Mouse (Mus musculus): Measurements from ENCODE around the gene Vsx1. TPM values are rescaled to one million over a fixed set of nuclear protein-coding genes. Genes with fewer than 3 reads are reported as not detected.

Gene Vsx1
- polyA plus RNA-seq, 1 experiment from 2014 or later = 1.9 TPM

- 80% methylated on average over 5 of the region's 5 CpGs for WGBS
- H3K27me3 ChIP-seq (ENCODE audit: control insufficient read depth, insufficient read depth, low read length) = no peaks in the 10 kb centered on the region; the same call in 1 of the 2 replicates
- H3K36me3 ChIP-seq (ENCODE audit: control insufficient read depth, insufficient read depth, low read length) = no peaks in the 10 kb centered on the region
- no peak overlapping the region for H3K27ac ChIP-seq (ENCODE audit: low read depth, low read length)
- ATAC-seq (ENCODE audit: low FRiP score) (no peak), DNase-seq (ENCODE audit: low spot score) (no peak)
- no peaks in the 10 kb centered on the region for H3K4me1 ChIP-seq (replicated peaks; ENCODE audit: control insufficient read depth, insufficient read depth, low read length)
- H3K9ac ChIP-seq (ENCODE audit: low read depth, low read length) = no peak overlapping the region
- no peak overlapping the region for H3K4me2 ChIP-seq (replicated peaks; ENCODE audit: low read depth, low read length)
- H3K4me3 ChIP-seq (ENCODE audit: low read depth, low read length) = no peak overlapping the region
- H3K9me3 ChIP-seq (ENCODE audit: control insufficient read depth, low read length) = no peaks in the 10 kb centered on the region
Measured at GRCm38 (mm10) chr2:150664152-150664920, 24.8 kb downstream of the Vsx1 start.

DNA sequence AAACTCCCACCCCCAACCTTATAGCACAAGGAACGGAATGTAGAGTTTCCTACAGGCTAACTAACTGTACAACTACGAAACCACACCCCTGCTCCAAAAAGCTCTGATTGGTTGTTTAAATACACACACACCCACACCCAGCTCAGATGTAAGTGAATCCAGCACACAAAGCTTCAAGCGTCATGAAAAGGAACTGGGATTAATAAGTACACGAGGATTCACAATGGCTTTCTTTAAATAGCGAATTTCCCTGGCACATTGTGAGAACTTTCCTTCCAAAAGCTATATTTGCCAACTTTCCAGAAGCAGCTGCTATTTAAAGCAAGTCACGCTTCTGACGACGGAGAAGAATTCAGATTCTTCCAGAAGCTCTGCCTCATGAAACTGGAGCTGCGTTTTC lies 25.9 kb downstream of the Vsx1 start:
- 85% methylated on average over 9 of the region's 9 CpGs for WGBS
- DNase-seq (ENCODE audit: low spot score) (no peak), ATAC-seq (ENCODE audit: low FRiP score) (no peak)

GRCm38 (mm10) chr2:150662007-150662406 lies 27.2 kb downstream of the Vsx1 start:
- 80% methylated on average over 2 of the region's 2 CpGs for WGBS
- no peaks in the 10 kb centered on the region for H3K27me3 ChIP-seq (ENCODE audit: control insufficient read depth, insufficient read depth, low read length)

More for the DNA sequence above, 25.9 kb downstream of the Vsx1 start:
- Histone ChIP-seq H3K36me3 (ENCODE audit: control insufficient read depth, insufficient read depth, low read length) (peaks cover 2% of the 10 kb centered on the region; the same call in 1 of the 2 replicates), H3K4me2 (replicated peaks; ENCODE audit: low read depth, low read length) (no peak overlapping the region), H3K9me3 (ENCODE audit: control insufficient read depth, low read length) (no peaks in the 10 kb centered on the region), H3K27me3 (ENCODE audit: control insufficient read depth, insufficient read depth, low read length) (no peaks in the 10 kb centered on the region), H3K27ac (ENCODE audit: low read depth, low read length) (no peak overlapping the region), H3K4me1 (replicated peaks; ENCODE audit: control insufficient read depth, insufficient read depth, low read length) (no peaks in the 10 kb centered on the region), H3K9ac (ENCODE audit: low read depth, low read length) (no peak overlapping the region), H3K4me3 (ENCODE audit: low read depth, low read length) (no peak overlapping the region)

DNA sequence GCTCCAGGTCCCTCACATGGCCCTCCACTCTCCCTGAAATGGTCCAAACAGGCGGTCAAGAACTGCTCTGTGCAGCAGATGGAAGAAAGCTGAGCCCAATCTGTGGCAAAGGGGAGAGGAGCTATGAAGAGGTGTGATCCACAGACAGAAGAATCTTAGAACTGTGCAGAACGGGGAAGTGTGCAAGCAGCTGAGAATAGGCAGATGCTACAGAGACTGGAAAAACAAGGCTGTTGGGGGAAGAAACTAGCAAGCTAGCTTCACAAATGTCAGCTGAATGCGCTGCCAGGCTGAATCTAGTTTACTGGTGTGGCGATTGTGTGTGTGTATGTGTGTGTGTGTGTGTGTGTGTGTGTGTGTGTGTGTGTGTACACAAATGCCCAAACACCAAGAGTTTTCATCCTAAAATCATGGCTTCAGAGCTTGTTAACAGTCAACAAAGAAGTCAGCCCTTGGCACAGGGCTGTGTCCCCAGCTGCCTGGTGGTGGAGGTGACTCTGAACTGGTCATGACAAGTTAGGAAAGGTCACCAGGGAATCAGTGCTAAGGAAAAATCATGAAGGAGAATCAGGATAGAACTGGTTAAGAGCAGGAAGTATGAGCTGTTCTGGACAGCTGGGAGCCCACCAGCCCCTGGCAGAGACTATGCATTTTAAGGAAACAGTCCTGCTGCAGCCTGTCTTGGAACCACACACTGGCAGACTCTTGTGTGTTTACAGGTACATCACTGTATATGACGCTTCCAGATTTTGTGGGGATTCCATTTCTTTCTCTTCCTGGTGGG lies 28.3 kb downstream of the Vsx1 start:
- H3K9me3 ChIP-seq (ENCODE audit: control insufficient read depth, low read length) = no peaks in the 10 kb centered on the region
- H3K4me2 ChIP-seq (replicated peaks; ENCODE audit: low read depth, low read length) = no peak overlapping the region
- no peaks in the 10 kb centered on the region for H3K27me3 ChIP-seq (ENCODE audit: control insufficient read depth, insufficient read depth, low read length)

More at GRCm38 (mm10) chr2:150662007-150662406, 27.2 kb downstream of the Vsx1 start:
- no peaks in the 10 kb centered on the region for H3K9me3 ChIP-seq (ENCODE audit: control insufficient read depth, low read length)
- no peaks in the 10 kb centered on the region for H3K4me1 ChIP-seq (replicated peaks; ENCODE audit: control insufficient read depth, insufficient read depth, low read length)
- H3K36me3 ChIP-seq (ENCODE audit: control insufficient read depth, insufficient read depth, low read length) = peaks cover 3% of the 10 kb centered on the region; the same call in 1 of the 2 replicates
- no peak overlapping the region for H3K4me3 ChIP-seq (ENCODE audit: low read depth, low read length)
- H3K27ac ChIP-seq (ENCODE audit: low read depth, low read length) = no peak overlapping the region
- DNase-seq (ENCODE audit: low spot score) (no peak), ATAC-seq (ENCODE audit: low FRiP score) (no peak)
- no peak overlapping the region for H3K4me2 ChIP-seq (replicated peaks; ENCODE audit: low read depth, low read length)
- H3K9ac ChIP-seq (ENCODE audit: low read depth, low read length) = no peak overlapping the region

DNA sequence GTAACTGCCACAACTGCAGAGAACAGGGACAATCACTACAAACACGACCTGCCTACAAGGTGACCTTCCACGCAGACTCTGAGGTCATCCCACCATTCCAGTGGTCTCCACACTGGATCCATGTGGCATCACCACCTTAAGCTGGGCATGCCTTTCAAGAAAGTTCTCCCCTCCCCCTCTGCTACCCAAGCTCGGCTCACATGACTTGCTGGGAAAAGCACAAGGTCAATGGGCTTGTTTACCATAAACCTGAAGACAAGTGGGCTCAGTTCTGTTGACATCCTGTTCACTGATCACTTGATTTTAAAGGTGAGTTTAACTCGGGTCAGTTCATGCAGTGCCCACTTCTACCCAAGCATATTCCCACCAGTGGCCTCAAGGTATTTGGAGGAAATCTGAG lies 29.1 kb downstream of the Vsx1 start:
- peaks cover 3% of the 10 kb centered on the region; the same call in 1 of the 2 replicates for H3K36me3 ChIP-seq (ENCODE audit: control insufficient read depth, insufficient read depth, low read length)
- DNase-seq (ENCODE audit: low spot score) (no peak), ATAC-seq (ENCODE audit: low FRiP score) (no peak)
- H3K27ac ChIP-seq (ENCODE audit: low read depth, low read length) = no peak overlapping the region
- H3K4me1 ChIP-seq (replicated peaks; ENCODE audit: control insufficient read depth, insufficient read depth, low read length) = no peaks in the 10 kb centered on the region
- no peak overlapping the region for H3K9ac ChIP-seq (ENCODE audit: low read depth, low read length)
- H3K9me3 ChIP-seq (ENCODE audit: control insufficient read depth, low read length) = no peaks in the 10 kb centered on the region
- 70% methylated on average over 4 of the region's 4 CpGs for whole genome bisulfite sequencing
- no peak overlapping the region for H3K4me2 ChIP-seq (replicated peaks; ENCODE audit: low read depth, low read length)
- no peak overlapping the region for H3K4me3 ChIP-seq (ENCODE audit: low read depth, low read length)
- H3K27me3 ChIP-seq (ENCODE audit: control insufficient read depth, insufficient read depth, low read length) = no peaks in the 10 kb centered on the region

More for the DNA sequence above, 28.3 kb downstream of the Vsx1 start:
- no peak overlapping the region for H3K27ac ChIP-seq (ENCODE audit: low read depth, low read length)
- H3K36me3 ChIP-seq (ENCODE audit: control insufficient read depth, insufficient read depth, low read length) = peaks cover 3% of the 10 kb centered on the region; the same call in 1 of the 2 replicates
- DNase-seq (ENCODE audit: low spot score) (no peak), ATAC-seq (ENCODE audit: low FRiP score) (no peak)
- H3K4me3 ChIP-seq (ENCODE audit: low read depth, low read length) = no peak overlapping the region
- H3K4me1 ChIP-seq (replicated peaks; ENCODE audit: control insufficient read depth, insufficient read depth, low read length) = no peaks in the 10 kb centered on the region
- H3K9ac ChIP-seq (ENCODE audit: low read depth, low read length) = no peak overlapping the region
- WGBS = 86% methylated on average over 5 of the region's 5 CpGs

DNA sequence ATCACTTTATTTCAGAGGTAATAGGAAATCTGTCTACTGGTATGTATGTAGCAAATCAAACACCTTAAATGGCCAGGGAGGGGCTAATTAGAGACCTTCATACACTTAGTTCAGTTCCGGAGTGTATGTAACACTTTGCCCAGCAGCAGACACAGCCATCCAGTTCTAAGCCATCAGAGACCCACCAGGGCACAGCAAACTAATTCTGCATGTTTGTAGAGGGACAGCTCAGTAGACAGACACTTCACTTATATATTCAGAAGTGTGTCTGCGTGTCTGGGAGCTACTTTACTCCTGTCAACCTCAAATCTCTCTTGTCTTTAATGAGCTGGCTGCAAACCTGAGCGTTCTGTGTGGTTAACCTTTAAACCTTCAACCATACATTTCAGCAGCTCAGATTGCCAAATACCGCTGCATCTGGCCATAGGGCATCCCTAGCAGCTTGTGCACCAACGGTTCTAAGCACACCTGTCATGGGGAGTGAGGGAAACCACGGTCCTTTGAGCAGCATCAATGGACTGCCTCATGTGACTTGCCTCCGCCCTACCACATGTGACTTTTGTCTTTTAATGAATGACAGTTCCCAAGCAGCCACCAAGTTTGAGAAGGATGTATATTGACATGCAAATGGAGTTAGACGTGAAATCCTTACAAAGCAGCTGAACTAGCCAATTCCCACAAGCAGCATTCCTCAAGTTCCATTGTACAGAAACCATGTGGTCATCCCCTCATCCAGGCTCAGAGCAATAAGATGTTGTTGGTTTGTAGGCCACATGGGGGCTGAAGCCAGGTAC lies 32.0 kb downstream of the Vsx1 start:
- Histone ChIP-seq H3K27ac (ENCODE audit: low read depth, low read length) (peak overlapping the region; percentile 82), H3K9me3 (ENCODE audit: control insufficient read depth, low read length) (no peaks in the 10 kb centered on the region), H3K9ac (ENCODE audit: low read depth, low read length) (no peak overlapping the region), H3K27me3 (ENCODE audit: control insufficient read depth, insufficient read depth, low read length) (no peaks in the 10 kb centered on the region), H3K4me3 (ENCODE audit: low read depth, low read length) (no peak overlapping the region), H3K4me2 (replicated peaks; ENCODE audit: low read depth, low read length) (no peak overlapping the region), H3K36me3 (ENCODE audit: control insufficient read depth, insufficient read depth, low read length) (peaks cover 3% of the 10 kb centered on the region; the same call in 1 of the 2 replicates), H3K4me1 (replicated peaks; ENCODE audit: control insufficient read depth, insufficient read depth, low read length) (no peaks in the 10 kb centered on the region)
- DNase-seq (ENCODE audit: low spot score) (peak; percentile 61), ATAC-seq (ENCODE audit: low FRiP score) (peak; percentile 94)
- 47% methylated on average over 8 of the region's 8 CpGs for WGBS

GRCm38 (mm10) chr2:150656112-150656511 lies 33.0 kb downstream of the Vsx1 start:
- DNase-seq (ENCODE audit: low spot score) = no peak
- peaks cover 3% of the 10 kb centered on the region; the same call in 1 of the 2 replicates for H3K36me3 ChIP-seq (ENCODE audit: control insufficient read depth, insufficient read depth, low read length)
- H3K27ac ChIP-seq (ENCODE audit: low read depth, low read length) = peak overlapping the region; percentile 82
- WGBS = 89% methylated on average over 3 of the region's 3 CpGs
- H3K4me3 ChIP-seq (ENCODE audit: low read depth, low read length) = no peak overlapping the region
- no peaks in the 10 kb centered on the region for H3K27me3 ChIP-seq (ENCODE audit: control insufficient read depth, insufficient read depth, low read length)
- ATAC-seq (ENCODE audit: low FRiP score) = no peak
- H3K9me3 ChIP-seq (ENCODE audit: control insufficient read depth, low read length) = no peaks in the 10 kb centered on the region
- peaks cover under 1% of the 10 kb centered on the region; the same call in 1 of the 2 replicates for H3K4me1 ChIP-seq (replicated peaks; ENCODE audit: control insufficient read depth, insufficient read depth, low read length)
- no peak overlapping the region for H3K4me2 ChIP-seq (replicated peaks; ENCODE audit: low read depth, low read length)
- no peak overlapping the region for H3K9ac ChIP-seq (ENCODE audit: low read depth, low read length)

DNA sequence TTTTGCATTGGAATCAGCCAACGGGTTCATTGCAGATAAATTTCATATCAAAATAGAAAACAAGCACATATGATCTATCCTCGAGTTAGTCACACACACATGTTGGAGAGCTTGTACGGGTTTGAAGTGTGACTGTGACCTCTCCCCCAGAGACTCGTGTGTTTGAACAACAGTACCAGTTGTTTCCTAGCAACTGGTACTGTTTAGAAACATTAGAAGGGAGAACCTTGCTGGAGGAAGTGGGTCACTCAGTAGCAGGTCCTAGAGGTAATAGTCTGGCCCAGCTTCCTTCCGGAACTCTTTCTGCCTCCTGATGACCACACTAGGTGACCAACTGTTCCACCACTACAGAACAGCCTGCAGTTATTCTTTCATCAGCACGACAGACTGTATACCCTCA lies 33.9 kb downstream of the Vsx1 start:
- 81% methylated on average over 6 of the region's 6 CpGs for WGBS
- no peak overlapping the region for H3K27ac ChIP-seq (ENCODE audit: low read depth, low read length)
- no peak overlapping the region for H3K9ac ChIP-seq (ENCODE audit: low read depth, low read length)
- H3K4me1 ChIP-seq (replicated peaks; ENCODE audit: control insufficient read depth, insufficient read depth, low read length) = peaks cover 8% of the 10 kb centered on the region
- DNase-seq (ENCODE audit: low spot score) = no peak
- H3K9me3 ChIP-seq (ENCODE audit: control insufficient read depth, low read length) = no peaks in the 10 kb centered on the region
- H3K27me3 ChIP-seq (ENCODE audit: control insufficient read depth, insufficient read depth, low read length) = no peaks in the 10 kb centered on the region
- H3K4me3 ChIP-seq (ENCODE audit: low read depth, low read length) = no peak overlapping the region
- no peak for ATAC-seq (ENCODE audit: low FRiP score)
- peaks cover 3% of the 10 kb centered on the region; the same call in 1 of the 2 replicates for H3K36me3 ChIP-seq (ENCODE audit: control insufficient read depth, insufficient read depth, low read length)
- H3K4me2 ChIP-seq (replicated peaks; ENCODE audit: low read depth, low read length) = no peak overlapping the region
